Mouse (Mus musculus): ENCODE results near the gene Zscan18. TPM values are rescaled to one million over a fixed set of nuclear protein-coding genes. Genes with fewer than 3 reads are reported as not detected.

The Zscan18 gene
- total and polyA plus RNA-seq, 3 experiments: 0.04 TPM; not detected in 2

- TF ChIP-seq POLR2A (IDR thresholded peaks at IDR 0.05; ENCODE audit: control insufficient read depth in 1 of 2, insufficient read depth in 1 of 2, low read depth in 1 of 2, low read length in 2 of 2, poor library complexity in 1 of 2) (no peak), POLR2AphosphoS2 (IDR thresholded peaks at IDR 0.05; ENCODE audit: low read length) (no peak)
- Histone ChIP-seq H3K9me3 (replicated peaks; ENCODE audit: insufficient read depth, low read length) (no peaks in the 10 kb centered on the region), H3K9ac (ENCODE audit: control insufficient read depth, low read depth, low read length, poor library complexity, severe bottlenecking) (no peak overlapping the region), H3K4me3 (ENCODE audit: control insufficient read depth in 1 of 2, insufficient read depth in 1 of 2, low read depth in 2 of 2, low read length in 2 of 2) (no peak overlapping the region), H3K36me3 (ENCODE audit: control insufficient read depth in 1 of 2, insufficient read depth in 2 of 2, low read length in 2 of 2) (no peaks in the 10 kb centered on the region), H3K79me2 (ENCODE audit: control insufficient read depth, insufficient read depth, low read length, poor library complexity) (no peaks in the 10 kb centered on the region), H3K27me3 (ENCODE audit: control insufficient read depth in 1 of 2, insufficient read depth in 2 of 2, low read length in 2 of 2) (no peaks in the 10 kb centered on the region; a peak in 1 of 4 replicates), H3K4me1 (ENCODE audit: control insufficient read depth in 1 of 2, insufficient read depth in 2 of 2, low read length in 2 of 2) (no peaks in the 10 kb centered on the region), H3K27ac (ENCODE audit: control insufficient read depth, low read depth, low read length) (no peak overlapping the region)
- no peak for DNase-seq (ENCODE audit: low read depth, low spot score)
These were observed 24.3 kb downstream of the Zscan18 start for GRCm38 (mm10) chr7:12779141-12779540.

- Histone ChIP-seq H3K4me3 (ENCODE audit: control insufficient read depth in 1 of 2, insufficient read depth in 1 of 2, low read depth in 2 of 2, low read length in 2 of 2) (no peak overlapping the region), H3K79me2 (ENCODE audit: control insufficient read depth, insufficient read depth, low read length, poor library complexity) (no peaks in the 10 kb centered on the region), H3K4me1 (ENCODE audit: control insufficient read depth in 1 of 2, insufficient read depth in 2 of 2, low read length in 2 of 2) (no peaks in the 10 kb centered on the region), H3K27ac (ENCODE audit: control insufficient read depth, low read depth, low read length) (no peak overlapping the region), H3K36me3 (ENCODE audit: control insufficient read depth in 1 of 2, insufficient read depth in 2 of 2, low read length in 2 of 2) (no peaks in the 10 kb centered on the region), H3K9me3 (replicated peaks; ENCODE audit: insufficient read depth, low read length) (no peaks in the 10 kb centered on the region), H3K27me3 (ENCODE audit: control insufficient read depth in 1 of 2, insufficient read depth in 2 of 2, low read length in 2 of 2) (no peaks in the 10 kb centered on the region; a peak in 1 of 4 replicates), H3K9ac (ENCODE audit: control insufficient read depth, low read depth, low read length, poor library complexity, severe bottlenecking) (no peak overlapping the region)
- DNase-seq (ENCODE audit: low read depth, low spot score): no peak
- TF ChIP-seq MEF2A (IDR thresholded peaks at IDR 0.05; ENCODE audit: extremely low read depth, insufficient replicate concordance, low read depth, low read length, poor library complexity, severe bottlenecking) (no peak), MAX (IDR thresholded peaks at IDR 0.05; ENCODE audit: low read length) (no peak), MXI1 (IDR thresholded peaks at IDR 0.05; ENCODE audit: low read depth, low read length) (no peak), GATA1 (IDR thresholded peaks at IDR 0.05; ENCODE audit: low read depth, low read length) (no peak), ZNF384 (IDR thresholded peaks at IDR 0.05; ENCODE audit: low read depth, low read length) (no peak), ZMIZ1 (IDR thresholded peaks at IDR 0.05; ENCODE audit: low read depth, low read length) (no peak), TCF12 (IDR thresholded peaks at IDR 0.05; ENCODE audit: low read depth, low read length) (no peak), POLR2AphosphoS5 (IDR thresholded peaks at IDR 0.05; ENCODE audit: borderline replicate concordance, low read depth, low read length) (no peak), JUND (IDR thresholded peaks at IDR 0.05; ENCODE audit: low read depth, low read length) (no peak), CTCF (IDR thresholded peaks at IDR 0.05 in 2 of 3, conservative IDR thresholded peaks at IDR 0.05 in 1 of 3; ENCODE audit: control insufficient read depth in 1 of 3, insufficient read depth in 1 of 3, low read depth in 2 of 3, low read length in 3 of 3, poor library complexity in 1 of 3, severe bottlenecking in 1 of 3) (no peak), SIN3A (IDR thresholded peaks at IDR 0.05; ENCODE audit: low read length) (no peak), E2F4 (IDR thresholded peaks at IDR 0.05; ENCODE audit: borderline replicate concordance, low read depth, low read length) (no peak), NELFE (IDR thresholded peaks at IDR 0.05; ENCODE audit: low read depth, low read length) (no peak), KAT2A (conservative IDR thresholded peaks at IDR 0.05; ENCODE audit: low read depth, low read length) (no peak), USF1 (IDR thresholded peaks at IDR 0.05; ENCODE audit: low read depth, low read length) (no peak), ZC3H11A (IDR thresholded peaks at IDR 0.05; ENCODE audit: low read depth, low read length) (no peak), ETS1 (IDR thresholded peaks at IDR 0.05; ENCODE audit: low read depth, low read length) (no peak), SMC3 (IDR thresholded peaks at IDR 0.05; ENCODE audit: low read depth, low read length) (no peak), MYC (IDR thresholded peaks at IDR 0.05; ENCODE audit: low read depth, low read length) (no peak), CHD2 (IDR thresholded peaks at IDR 0.05; ENCODE audit: low read length) (no peak)
These were observed 28.8 kb downstream of the Zscan18 start for GRCm38 (mm10) chr7:12774606-12775005.

All from MEL (cell line).